Mouse (Mus musculus): ENCODE measurements around the gene Tmcc2.
A peak's percentile ranks its signal among the peaks of the same experiment; 100 is the strongest.

The Tmcc2 gene

DNA sequence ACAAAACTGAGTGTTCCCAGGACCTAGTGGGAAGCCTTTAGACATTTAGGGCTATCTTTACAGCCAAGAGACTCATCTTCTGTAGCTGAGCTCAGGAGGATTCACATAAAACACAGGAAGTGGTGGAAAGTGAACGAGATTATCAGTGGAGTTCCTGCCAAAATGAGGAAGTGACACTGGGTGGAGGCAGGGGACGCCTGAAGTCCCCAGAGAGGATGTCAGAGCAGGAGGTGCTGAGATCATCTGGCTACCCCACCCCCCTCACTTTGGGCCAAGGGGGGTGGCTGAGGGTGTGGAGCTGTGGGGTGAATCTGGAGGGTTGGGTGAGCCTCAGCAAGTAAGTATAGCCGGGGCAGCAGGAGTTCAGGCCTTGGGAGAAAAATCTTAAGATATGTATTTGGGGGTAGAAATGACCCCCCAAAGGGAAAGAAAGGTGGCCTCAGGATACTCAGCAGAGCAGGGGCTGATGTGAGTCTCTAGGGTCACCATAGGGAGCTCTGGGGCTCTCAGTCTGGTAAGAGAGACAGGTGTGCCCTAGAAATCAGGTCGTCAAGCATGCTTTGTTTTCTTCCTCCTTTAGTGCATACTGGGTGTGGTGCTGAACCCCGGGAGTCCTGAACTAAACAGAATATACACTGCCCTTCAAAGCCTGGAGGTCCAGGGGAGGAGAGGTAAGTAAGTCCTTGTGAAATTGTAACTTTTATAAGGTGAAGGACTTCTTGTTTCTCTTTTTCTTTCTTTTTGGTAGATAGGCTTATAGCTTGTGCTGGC, 49.2 kb downstream of the Tmcc2 start:
- peak; percentile 67 for DNase-seq (ENCODE audit: low read depth)

DNA sequence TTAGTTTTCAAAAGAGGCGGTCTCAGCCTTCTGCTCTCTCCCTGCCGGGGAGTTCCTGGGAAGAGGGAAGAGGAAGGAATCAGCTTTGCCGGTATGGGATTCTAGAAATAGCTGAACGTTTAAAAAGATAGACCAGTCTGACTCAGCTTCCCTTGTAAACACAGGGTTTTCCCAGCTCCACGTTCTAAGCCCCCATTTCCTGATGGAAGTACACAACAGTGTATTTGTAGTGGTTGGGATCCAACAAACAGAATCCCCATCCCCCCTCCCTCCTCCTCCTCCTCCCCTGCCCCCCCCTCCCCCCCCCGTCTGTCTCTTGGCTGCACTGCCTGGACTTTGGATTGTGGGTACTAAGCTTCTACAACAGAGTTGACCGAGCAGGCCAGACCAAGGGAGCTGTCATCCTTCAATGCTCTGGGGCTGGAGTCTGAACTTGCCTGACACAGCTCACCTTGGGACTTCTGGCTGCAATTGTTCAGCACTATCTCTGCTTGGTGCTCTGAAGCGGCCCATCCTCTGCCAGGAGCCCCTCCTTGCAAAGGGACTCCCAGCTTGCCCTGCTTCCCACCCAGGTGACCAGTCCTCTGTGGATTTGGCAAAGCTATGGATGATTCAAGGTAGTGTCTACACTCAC, 52.9 kb downstream of the Tmcc2 start:
- DNase-seq (ENCODE audit: low read depth) = no peak

GRCm38 (mm10) chr1:132336921-132337320, 54.2 kb downstream of the Tmcc2 start:
- no peak for DNase-seq (ENCODE audit: low read depth)

- DNase-seq (ENCODE audit: low read depth) = no peak
Measured at GRCm38 (mm10) chr1:132335378-132335965, 55.6 kb downstream of the Tmcc2 start.

- DNase-seq (ENCODE audit: low read depth) = no peak
Measured at GRCm38 (mm10) chr1:132334178-132334801, 56.8 kb downstream of the Tmcc2 start.

DNA sequence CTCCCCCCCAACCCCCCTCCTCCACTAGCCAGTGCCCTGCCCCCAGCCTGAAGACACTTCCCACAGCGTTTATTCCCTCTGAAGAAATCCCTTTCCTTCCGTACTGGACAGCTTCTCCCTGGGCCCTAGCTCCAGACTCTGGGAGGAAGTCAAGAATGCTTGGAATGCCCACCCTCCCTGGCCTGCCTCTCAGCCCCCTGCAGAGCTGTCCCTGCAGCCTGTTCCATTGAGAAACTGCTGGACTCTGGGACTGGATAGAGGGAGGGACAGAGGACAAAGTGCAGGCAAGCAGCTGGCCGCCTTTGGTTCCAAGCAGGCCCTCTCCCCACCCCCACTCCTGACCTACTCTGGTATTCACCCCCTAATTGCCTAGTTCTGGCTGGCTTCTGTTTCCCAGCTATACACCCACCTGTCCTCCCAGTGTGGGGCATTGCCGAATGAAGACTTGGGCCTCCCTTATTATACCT, 57.4 kb downstream of the Tmcc2 start:
- no peak for DNase-seq (ENCODE audit: low read depth)

DNA sequence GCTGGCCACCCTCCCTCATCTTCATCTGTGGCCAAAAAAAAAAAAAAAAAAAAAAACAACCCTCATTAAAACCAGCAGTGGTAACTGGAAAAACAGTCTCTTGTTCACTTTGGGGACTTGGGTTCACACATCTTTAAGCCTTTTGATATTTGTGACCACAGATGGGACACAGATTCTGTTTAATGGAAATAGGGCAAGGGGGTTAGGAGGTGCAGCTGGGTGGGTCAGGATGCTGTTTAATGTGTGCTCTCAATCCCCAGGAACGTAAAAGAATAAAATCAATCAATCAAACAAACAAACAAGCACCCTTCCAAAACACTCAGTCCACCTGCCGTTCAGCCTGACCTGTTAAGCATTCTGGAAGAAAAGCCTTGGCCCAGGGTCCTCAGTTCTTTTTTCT, 57.9 kb downstream of the Tmcc2 start:
- no peak for DNase-seq (ENCODE audit: low read depth)

GRCm38 (mm10) chr1:132331283-132331682, 59.8 kb downstream of the Tmcc2 start:
- no peak for DNase-seq (ENCODE audit: low read depth)

DNA sequence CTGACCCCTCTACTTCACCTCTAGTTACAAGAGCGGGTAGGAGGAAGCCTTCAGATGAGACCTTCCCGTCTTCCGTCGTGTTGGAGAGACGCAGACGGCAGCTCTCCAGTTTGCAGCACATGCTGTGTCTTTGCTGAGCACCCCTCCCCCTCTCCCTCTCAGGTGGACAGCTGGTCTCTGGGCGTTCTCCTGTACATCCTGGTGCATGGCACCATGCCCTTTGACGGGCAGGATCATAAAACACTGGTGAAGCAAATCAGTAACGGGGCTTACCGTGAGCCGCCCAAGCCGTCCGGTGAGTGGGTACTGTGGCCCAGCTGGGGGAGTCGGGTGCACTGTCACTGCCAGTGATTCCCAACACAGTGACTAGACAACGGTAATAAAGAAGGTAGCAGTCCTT, 60.7 kb downstream of the Tmcc2 start:
- DNase-seq (ENCODE audit: low read depth) = no peak

DNA sequence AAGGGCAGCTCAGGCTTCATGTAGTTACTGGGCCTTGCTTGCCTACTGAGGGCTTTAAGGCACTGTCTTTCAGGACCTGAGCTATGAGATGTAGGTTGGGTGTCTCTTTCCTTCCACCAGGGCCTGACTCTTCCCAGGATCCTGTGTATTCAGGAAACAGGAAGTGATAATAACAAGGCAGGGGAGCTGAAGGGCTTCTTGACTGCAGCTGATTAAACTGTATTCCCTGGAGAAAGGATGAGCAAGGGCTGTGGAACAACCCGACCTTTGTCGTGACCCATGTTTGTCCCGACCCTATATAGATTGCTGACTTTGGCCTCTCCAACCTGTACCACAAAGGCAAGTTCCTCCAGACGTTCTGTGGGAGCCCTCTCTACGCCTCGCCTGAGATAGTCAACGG, 61.4 kb downstream of the Tmcc2 start:
- DNase-seq (ENCODE audit: low read depth) = no peak

DNA sequence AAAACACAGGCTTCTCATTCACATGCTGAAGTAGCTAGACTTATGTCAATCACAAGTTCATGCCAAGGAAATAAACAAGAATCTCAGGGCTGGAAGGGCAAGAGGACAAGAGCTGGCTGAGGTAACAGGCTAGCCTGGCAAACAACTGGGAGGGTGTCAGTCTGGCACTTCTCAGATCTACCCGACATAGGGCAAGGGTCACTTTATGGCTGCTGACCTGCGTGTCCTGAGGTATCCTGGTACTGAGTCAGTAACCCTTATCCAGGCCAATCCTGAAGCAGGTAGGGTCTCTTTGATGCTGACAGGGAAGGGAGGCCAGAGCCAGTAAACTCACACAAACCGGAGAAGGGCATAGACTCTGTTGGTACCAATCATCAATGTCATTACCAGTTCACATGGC, 62.5 kb downstream of the Tmcc2 start:
- no peak for DNase-seq (ENCODE audit: low read depth)

- DNase-seq (ENCODE audit: low read depth) = no peak
Measured at GRCm38 (mm10) chr1:132327477-132327876, 63.6 kb downstream of the Tmcc2 start.

GRCm38 (mm10) chr1:132326777-132327176, 64.3 kb downstream of the Tmcc2 start:
- no peak for DNase-seq (ENCODE audit: low read depth)

DNA sequence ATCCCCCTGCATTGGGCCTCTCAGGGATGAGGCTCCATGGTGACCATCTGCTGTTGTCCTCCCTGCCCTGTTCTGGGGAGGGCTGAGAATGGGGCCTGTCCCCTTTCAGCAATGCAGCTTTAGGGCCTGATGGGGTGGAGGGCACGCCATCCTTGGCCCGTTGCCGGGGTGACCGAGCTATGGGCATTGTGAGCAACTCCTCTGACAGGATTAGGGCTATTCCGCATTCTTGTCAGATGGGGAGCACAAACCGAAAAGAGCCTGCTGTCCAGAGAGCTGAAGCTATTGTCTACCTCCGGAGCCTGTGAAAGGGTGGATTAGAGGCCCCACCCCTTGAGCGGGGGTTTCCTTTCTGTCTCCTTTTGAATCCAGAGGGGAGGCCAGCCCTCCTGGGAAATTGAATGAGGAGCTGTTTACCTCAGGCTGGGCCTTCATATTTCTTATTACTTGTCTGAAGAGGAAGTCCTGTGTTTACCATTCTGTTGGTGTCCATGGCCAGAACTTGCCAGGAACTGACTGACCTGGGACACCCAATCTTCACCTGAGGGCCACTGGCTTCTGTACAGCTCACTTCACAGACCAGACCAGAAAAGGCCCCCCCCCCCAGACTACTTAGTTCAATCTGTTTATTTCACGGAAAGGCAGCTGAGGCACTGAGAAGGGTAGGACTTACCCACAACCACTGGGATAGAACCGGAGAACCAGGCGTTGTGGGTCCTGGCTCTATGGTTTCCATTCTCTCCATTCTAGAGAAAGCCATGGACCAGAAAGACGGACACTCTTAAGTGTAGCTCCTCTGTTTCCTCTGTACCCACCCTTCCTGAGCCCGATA, 68.2 kb downstream of the Tmcc2 start:
- DNase-seq (ENCODE audit: low read depth) = no peak

DNA sequence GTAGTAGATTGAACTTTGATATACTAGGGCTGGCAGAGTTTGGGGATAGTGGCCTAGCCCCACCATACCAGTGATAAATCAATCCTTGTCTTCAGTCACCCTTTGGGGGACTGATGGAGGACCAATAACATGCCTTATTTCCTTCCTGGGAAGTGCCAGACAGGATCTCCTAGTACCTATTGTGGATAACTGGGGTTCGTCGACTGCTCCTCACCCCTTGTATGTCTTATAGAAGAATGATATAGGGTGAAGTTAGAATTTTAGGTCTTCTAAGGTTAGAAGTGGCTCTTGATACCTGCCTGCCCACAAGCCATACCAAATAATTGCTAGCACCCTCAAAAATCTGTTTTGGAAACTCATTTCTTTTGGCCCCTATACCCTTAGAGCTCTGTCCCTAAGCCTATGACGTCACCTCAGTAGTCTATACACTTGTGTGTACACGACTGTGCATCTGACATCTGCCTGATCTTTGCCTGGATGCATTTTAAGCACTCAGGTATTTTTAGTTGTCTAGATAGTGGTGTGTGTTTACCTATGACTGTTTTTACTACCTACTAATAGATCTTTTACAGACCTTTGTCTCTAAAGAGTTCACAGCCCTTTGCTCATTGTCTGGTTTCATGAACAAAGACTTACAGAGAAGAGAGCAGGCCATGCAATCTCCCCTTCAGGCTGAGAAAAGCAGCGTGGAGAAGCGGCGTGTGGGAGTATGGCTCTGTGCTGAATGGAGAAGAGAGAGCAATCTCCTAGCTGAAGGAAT, 69.1 kb downstream of the Tmcc2 start:
- no peak for DNase-seq (ENCODE audit: low read depth)

- no peak for DNase-seq (ENCODE audit: low read depth)
Measured at GRCm38 (mm10) chr1:132319242-132319641, 71.8 kb downstream of the Tmcc2 start.

DNA sequence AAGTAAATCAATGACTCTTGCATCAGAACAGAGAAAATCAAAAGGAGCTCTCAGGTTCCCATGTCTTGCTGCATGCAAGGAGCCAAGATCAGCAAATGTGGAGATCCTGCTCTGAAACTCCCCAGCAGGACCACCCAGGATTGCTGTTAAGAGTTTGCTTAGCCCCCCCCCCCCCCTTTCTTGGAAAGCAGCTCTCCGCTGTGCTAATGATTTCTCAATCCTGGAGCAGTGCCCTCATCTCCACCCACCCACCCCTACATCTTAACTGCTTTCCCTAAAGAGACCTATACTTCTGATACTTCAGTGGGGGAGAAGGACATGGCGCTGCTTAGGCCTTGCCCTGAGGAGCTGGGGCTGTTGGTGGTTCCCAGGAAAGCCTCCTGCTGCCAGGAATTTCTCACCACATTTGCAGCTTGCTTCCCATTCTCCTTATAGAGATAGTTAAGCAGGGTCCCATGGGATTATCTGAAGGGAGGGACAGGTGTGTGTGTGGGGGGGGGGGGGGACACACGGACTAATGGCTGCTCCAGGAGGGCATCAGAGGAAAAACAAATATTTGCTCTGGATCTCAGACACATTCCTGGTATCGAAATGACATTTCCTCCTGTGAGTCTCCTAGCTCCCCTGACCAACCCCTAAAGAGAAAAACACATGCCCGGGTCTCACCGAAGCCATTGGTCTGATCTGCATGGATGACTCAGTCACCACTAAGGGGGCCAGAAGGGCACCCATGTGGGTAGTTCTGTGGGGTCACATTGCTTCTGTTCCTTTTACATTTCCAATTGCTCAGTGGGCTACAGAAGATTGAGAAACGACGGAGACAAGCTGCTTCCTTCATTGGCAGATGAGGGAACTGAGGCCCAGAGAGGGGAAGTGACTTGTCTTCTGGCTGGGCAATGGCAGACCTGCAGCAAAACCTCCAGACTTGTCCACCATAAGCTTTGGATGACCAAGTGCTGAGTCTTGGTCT, 72.9 kb downstream of the Tmcc2 start:
- no peak for DNase-seq (ENCODE audit: low read depth)

DNA sequence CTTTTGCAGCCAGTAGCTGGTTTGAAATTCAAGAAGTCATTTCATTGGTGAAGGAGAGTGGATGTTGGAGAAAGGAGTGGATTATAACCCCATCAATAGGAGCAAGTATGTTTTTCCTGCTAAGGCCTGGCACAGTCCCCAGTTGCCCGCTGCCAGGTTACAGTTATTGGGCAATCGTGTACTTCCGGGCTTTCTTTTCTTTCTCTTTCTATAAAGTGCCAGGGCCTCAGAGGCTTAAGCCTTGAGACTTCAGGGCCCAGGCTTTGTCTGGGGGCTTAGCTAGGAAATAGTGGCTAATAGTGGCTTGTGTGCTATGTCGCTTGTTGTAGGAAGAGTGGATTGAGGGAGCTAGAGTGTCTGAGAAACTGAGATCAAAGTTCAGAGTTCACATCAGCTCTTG, 73.7 kb downstream of the Tmcc2 start:
- no peak for DNase-seq (ENCODE audit: low read depth)

GRCm38 (mm10) chr1:132316625-132316994, 74.5 kb downstream of the Tmcc2 start:
- DNase-seq (ENCODE audit: low read depth) = no peak
